ENCODE assay signal across 21 mouse cellular contexts in genomic region chr17:28504182-28504581, GRCm38 (mm10). TPM values are rescaled to one million over a fixed set of nuclear protein-coding genes. Genes with fewer than 3 reads are reported as not detected.
"Had no signal": no experiment of that assay in that cellular context is flagged by ENCODE, and none has a peak within 500 bp of the region (broad histone marks: within the 10 kb centered on the region; RNA-seq: fewer than 3 reads in every experiment).

No protein-coding gene starts in this region.

- H3K36me3 ChIP-seq: liver, embryonic 13.5 days; liver, embryonic 15.5 days; lung, embryonic 15.5 days; midbrain, embryonic 13.5 days; midbrain, embryonic 15.5 days; neural tube, embryonic 12.5 days; stomach, embryonic 15.5 days had no signal

- H3K27me3 ChIP-seq: liver, embryonic 13.5 days; liver, embryonic 15.5 days; lung, embryonic 15.5 days; midbrain, embryonic 13.5 days; midbrain, embryonic 15.5 days; neural tube, embryonic 12.5 days; stomach, embryonic 15.5 days had no signal

- H3K27ac ChIP-seq: liver, embryonic 13.5 days; liver, embryonic 15.5 days; lung, embryonic 15.5 days; macrophage; midbrain, embryonic 13.5 days; midbrain, embryonic 15.5 days; neural tube, embryonic 12.5 days; stomach, embryonic 15.5 days; stomach, postnatal 0 days had no signal

- H3K9me3 ChIP-seq: liver, embryonic 13.5 days; liver, embryonic 15.5 days; lung, embryonic 15.5 days; midbrain, embryonic 13.5 days; midbrain, embryonic 15.5 days; neural tube, embryonic 12.5 days; stomach, embryonic 15.5 days had no signal

- H3K4me3 ChIP-seq: liver, embryonic 13.5 days; liver, embryonic 15.5 days; lung, embryonic 15.5 days; megakaryocyte, embryonic 14.5 days; midbrain, embryonic 13.5 days; midbrain, embryonic 15.5 days; neural tube, embryonic 12.5 days; stomach, embryonic 15.5 days had no signal

- DNase-seq: liver, embryonic 13.5 days; liver, postnatal 0 days; lung, adult 2 months; lung, postnatal 14 days; lung, postnatal 36 days; right cerebral cortex, postnatal 14 days; thymus, adult 18-20 months had no signal

- H3K4me1 ChIP-seq: liver, embryonic 15.5 days; midbrain, embryonic 15.5 days; neural tube, embryonic 12.5 days had no signal

- H3K9ac ChIP-seq: liver, embryonic 13.5 days; liver, embryonic 15.5 days; liver, postnatal 0 days; lung, embryonic 15.5 days; midbrain, embryonic 13.5 days; midbrain, embryonic 15.5 days; neural tube, embryonic 12.5 days; stomach, embryonic 15.5 days had no signal

- H3K4me2 ChIP-seq: liver, embryonic 13.5 days; liver, embryonic 15.5 days; lung, embryonic 15.5 days; midbrain, embryonic 11.5 days; midbrain, embryonic 13.5 days; midbrain, embryonic 15.5 days; neural tube, embryonic 12.5 days; stomach, embryonic 15.5 days had no signal

- ATAC-seq: liver, postnatal 0 days; lung, postnatal 0 days; midbrain, embryonic 13.5 days; midbrain, embryonic 15.5 days had no signal

RNA-seq across cellular contexts. Expression of gene Armc12, which starts 26.4 kb away (rescaled TPM):
- polyA plus RNA-seq: liver, embryonic 13.5 days; liver, embryonic 15.5 days; liver, postnatal 0 days; lung, adult 2 months; lung, embryonic 15.5 days; lung, postnatal 0 days; macrophage; midbrain, embryonic 11.5 days; midbrain, embryonic 13.5 days; midbrain, embryonic 15.5 days; midbrain, postnatal 0 days; neural tube, embryonic 12.5 days; neural tube, embryonic 14.5 days; stomach, embryonic 15.5 days; stomach, postnatal 0 days had no signal

RNA-seq across cellular contexts. Expression of gene Clpsl2, which starts 45.0 kb away (rescaled TPM):
- polyA plus RNA-seq: liver, embryonic 13.5 days; liver, embryonic 15.5 days; liver, postnatal 0 days; lung, adult 2 months; lung, embryonic 15.5 days; lung, postnatal 0 days; macrophage; midbrain, embryonic 11.5 days; midbrain, embryonic 13.5 days; midbrain, embryonic 15.5 days; midbrain, postnatal 0 days; neural tube, embryonic 12.5 days; neural tube, embryonic 14.5 days; spleen, adult 2 months; stomach, embryonic 15.5 days; stomach, postnatal 0 days had no signal

RNA-seq across cellular contexts. Expression of gene Clps, which starts 56.4 kb away (rescaled TPM):
- polyA plus RNA-seq: macrophage; midbrain, embryonic 11.5 days; midbrain, postnatal 0 days; neural tube, embryonic 12.5 days; neural tube, embryonic 14.5 days had no signal
